Mouse (Mus musculus): ENCODE data around the gene Plscr2. TPM values are rescaled to one million over a fixed set of nuclear protein-coding genes. Genes with fewer than 3 reads are reported as not detected.

Plscr2 gene
- 4.4 and 5.6 TPM in 2 replicates for polyA plus RNA-seq (2015; fragmentation: Nextera tagmentation; extraction: Ambion mirVana)

DNA sequence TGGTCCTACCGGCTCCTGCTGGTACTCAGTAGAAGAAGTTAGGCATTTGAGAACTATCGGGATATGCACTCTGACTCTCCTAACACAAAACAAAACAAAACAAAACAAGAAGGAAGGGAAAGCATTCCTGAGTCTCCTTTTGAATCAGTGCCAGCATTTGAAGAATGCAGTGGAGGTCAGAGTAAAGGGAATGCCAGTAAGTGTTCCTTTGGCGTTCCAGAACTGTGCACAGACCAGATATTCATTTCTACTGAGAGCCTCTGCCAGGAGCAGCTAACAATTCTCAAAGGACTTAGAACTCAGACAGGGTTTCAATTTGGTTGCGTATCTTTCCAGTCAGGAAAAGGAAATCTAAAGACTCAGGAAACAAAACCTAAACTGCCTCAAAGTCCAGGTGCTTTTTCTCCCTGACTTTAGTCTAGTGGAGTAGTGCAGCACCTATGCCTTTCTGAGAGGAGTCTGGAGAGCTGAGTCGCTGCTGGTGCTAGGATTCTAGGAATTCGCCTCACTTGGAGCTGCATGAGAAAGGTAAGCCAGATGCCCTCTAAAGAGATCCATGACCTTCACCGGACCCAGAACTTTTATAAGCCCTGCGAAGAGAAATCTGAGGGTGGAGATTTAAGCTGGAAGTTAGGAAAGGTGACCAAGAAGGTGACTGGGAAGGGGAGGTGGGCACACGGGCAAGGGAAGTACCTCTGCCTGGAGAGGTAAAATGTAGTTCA lies at the start of gene Plscr2:
TSS of gene Plscr2 (plus strand) at position 117 of the 722 bp plus-strand sequence.

DNA sequence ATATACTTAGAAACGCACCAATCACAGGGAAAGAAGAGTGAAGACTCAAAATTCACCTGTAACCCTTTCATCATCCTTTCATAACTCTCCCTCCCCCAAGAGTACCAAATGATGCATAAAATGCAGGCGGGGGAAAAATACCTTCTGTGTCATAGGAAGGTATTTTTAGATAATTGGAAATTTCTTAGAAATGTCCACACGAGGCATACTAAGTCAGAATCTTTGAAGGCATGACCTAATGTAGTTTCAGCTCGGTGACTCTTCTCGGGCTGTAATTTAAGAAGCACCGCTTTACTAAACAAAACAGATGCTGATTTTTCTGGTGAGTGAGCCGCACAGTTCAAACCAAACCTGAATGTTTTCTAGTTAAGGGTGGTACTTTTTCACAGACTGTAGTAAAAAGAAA lies 26.0 kb upstream of the Plscr2 start, which contains the start of gene Plscr1:
TSS of gene Plscr1 (plus strand) at position 304 of the 406 bp plus-strand sequence.

DNA sequence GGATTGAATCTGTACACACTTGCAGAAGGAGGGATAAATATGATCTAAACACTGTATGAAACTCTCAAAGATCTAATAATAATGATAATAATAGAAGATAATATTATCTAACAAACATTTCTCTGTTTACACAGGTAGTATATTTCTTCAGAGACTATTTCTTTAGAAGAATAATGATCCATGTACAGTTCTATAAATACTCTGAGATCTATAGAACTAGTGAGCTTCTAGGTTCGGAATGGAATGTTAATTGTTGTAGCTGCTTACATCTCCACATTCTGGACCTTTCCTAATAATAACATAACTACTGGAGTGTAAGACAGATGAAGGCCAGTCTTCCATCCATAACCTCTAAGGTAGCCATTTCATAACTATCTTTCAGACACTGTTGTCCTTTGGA lies 33.7 kb downstream of the Plscr2 start, which contains the start of gene 1700057G04Rik:
TSS of gene 1700057G04Rik (plus strand) at position 301 of the 400 bp plus-strand sequence.

Other genes starting within 250 kb of the Plscr2 start
- not detected in 2 replicates for gene Plscr5, start 82.7 kb upstream of the Plscr2 start, polyA plus RNA-seq (2015; fragmentation: Nextera tagmentation; extraction: Ambion mirVana)
- 26.2 and 28.4 TPM in 2 replicates for gene Plscr1, start 25.9 kb upstream of the Plscr2 start, polyA plus RNA-seq (2015; fragmentation: Nextera tagmentation; extraction: Ambion mirVana)
- not detected in 2 replicates for gene 1700057G04Rik, start 33.8 kb downstream of the Plscr2 start, polyA plus RNA-seq (2015; fragmentation: Nextera tagmentation; extraction: Ambion mirVana)
- gene Plscr4, start 181.8 kb downstream of the Plscr2 start, polyA plus RNA-seq (2015; fragmentation: Nextera tagmentation; extraction: Ambion mirVana): 10.9 and 13.8 TPM in 2 replicates

Measured in spleen, postnatal 0 days (tissue).